Mouse (Mus musculus): ENCODE results near the gene Rassf3. TPM values are rescaled to one million over a fixed set of nuclear protein-coding genes. Genes with fewer than 3 reads are reported as not detected.

Rassf3 gene
- total and polyA plus RNA-seq, 2 experiments from 2014 or later: 3.0 to 5.8 TPM

DNA sequence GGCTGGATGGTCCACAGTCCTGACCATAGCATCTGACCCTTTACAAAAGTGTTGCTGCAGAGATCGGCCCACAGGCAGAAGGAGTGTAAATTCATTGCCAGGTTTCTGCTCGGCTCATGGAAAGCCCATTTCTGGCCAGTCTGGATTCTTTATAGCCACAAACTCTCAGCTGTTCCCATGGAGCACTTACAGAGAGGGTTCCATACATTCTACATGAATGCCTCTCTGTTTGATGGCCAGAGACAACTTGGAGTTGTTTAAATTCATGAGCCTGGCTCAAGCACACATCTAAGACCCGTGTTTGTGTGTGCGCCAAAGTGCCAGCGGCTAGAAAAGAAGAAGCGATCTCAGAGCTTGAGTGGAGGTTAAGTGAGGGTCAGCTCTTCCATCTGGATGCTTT is 81.9 kb downstream of the Rassf3 start:
- H3K4me2 ChIP-seq (ENCODE audit: low read depth, low read length, poor library complexity, severe bottlenecking): no peak overlapping the region
- no peak overlapping the region for H3K27ac ChIP-seq (ENCODE audit: low read depth, low read length)
- no peaks in the 10 kb centered on the region for H3K4me1 ChIP-seq (ENCODE audit: insufficient read depth, low read length)
- no peak for TF ChIP-seq CTCF (IDR thresholded peaks at IDR 0.05)
- 72% methylated on average over 6 of the region's 6 CpGs for WGBS
- peak; percentile 16 for DNase-seq (ENCODE audit: low spot score)
- no peak overlapping the region for H3K4me3 ChIP-seq (ENCODE audit: low read depth, low read length)
- H3K36me3 ChIP-seq (ENCODE audit: insufficient read depth, low read length): peaks cover 64% of the 10 kb centered on the region
- no peak for ATAC-seq (ENCODE audit: low FRiP score)
- no peaks in the 10 kb centered on the region for H3K9me3 ChIP-seq (ENCODE audit: low read length)
- H3K27me3 ChIP-seq (ENCODE audit: insufficient read depth, low read length): no peaks in the 10 kb centered on the region
- H3K9ac ChIP-seq (replicated peaks; ENCODE audit: low read length, poor library complexity, severe bottlenecking): no peak overlapping the region

DNA sequence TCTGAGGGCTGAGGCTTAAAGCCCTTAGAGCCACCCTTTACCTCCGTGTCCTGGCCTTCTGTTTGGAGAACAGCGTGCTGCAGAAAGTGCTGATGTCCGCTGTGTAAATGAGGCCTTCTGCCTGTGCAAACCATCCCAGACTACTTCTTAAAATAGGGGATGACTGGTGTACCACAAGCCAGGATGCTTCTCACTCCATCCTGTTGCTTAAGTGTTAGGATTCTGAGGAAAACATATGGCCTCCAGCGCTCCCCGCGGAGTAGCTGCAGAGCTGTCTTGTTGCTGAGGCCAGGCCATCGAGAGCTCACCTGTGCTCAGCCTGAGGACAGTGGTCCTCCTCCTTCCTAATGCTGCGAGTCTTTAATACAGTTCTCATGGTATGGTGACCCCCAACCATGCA is 84.2 kb downstream of the Rassf3 start:
- over 99% methylated on average over 8 of the region's 8 CpGs for WGBS
- TF ChIP-seq CTCF (IDR thresholded peaks at IDR 0.05): no peak

DNA sequence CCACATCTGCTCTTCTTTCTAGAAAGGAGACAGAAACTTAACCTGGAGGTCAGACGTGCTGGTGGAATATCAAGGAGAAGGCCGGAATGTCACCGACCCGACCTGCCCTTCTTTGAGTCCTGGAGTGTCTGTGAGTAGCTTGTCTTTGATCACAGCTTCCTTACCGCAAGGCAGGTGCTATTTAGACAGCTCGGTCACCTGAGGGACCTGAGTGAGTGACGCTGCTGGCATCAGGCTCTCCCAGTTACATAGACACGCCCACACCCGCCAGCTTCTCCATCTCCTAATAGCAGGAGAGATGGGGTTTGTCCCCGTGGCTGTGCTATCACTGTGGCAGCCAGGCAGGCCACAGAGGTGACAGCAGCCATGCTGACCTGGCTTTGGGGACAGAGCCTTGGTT is 85.5 kb downstream of the Rassf3 start:
- no peak for TF ChIP-seq CTCF (IDR thresholded peaks at IDR 0.05)
- H3K4me3 ChIP-seq (ENCODE audit: low read depth, low read length): no peak overlapping the region
- H3K36me3 ChIP-seq (ENCODE audit: insufficient read depth, low read length): peaks cover 80% of the 10 kb centered on the region

More for the DNA sequence above, 84.2 kb downstream of the Rassf3 start:
- Histone ChIP-seq H3K4me3 (ENCODE audit: low read depth, low read length) (no peak overlapping the region), H3K27me3 (ENCODE audit: insufficient read depth, low read length) (no peaks in the 10 kb centered on the region), H3K36me3 (ENCODE audit: insufficient read depth, low read length) (peaks cover 81% of the 10 kb centered on the region), H3K4me1 (ENCODE audit: insufficient read depth, low read length) (no peaks in the 10 kb centered on the region), H3K4me2 (ENCODE audit: low read depth, low read length, poor library complexity, severe bottlenecking) (no peak overlapping the region), H3K9me3 (ENCODE audit: low read length) (no peaks in the 10 kb centered on the region), H3K9ac (replicated peaks; ENCODE audit: low read length, poor library complexity, severe bottlenecking) (no peak overlapping the region), H3K27ac (ENCODE audit: low read depth, low read length) (no peak overlapping the region)
- DNase-seq (ENCODE audit: low spot score) (no peak), ATAC-seq (ENCODE audit: low FRiP score) (no peak)

DNA sequence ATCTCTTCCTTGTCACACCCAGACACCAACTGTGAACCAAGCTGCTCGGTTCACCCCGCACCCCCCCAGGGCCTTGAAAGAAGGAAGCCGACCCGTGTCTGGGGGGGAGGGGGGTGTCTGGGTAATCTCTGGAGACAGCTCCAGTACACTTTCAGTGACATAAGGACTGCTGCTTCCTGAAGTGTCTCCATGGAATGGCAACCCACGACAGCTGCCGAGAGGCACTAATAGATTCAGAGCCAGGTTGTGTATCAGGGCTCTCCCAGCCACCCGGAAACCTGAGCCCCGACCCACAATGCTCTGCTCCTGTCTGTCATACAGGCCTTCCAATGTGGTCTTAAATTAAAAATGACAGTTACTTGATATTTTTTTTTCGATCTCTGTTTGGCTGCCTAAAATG is 89.8 kb downstream of the Rassf3 start:
- Histone ChIP-seq H3K4me2 (ENCODE audit: low read depth, low read length, poor library complexity, severe bottlenecking) (no peak overlapping the region), H3K36me3 (ENCODE audit: insufficient read depth, low read length) (peaks cover 71% of the 10 kb centered on the region), H3K4me1 (ENCODE audit: insufficient read depth, low read length) (no peaks in the 10 kb centered on the region), H3K9ac (replicated peaks; ENCODE audit: low read length, poor library complexity, severe bottlenecking) (no peak overlapping the region), H3K9me3 (ENCODE audit: low read length) (no peaks in the 10 kb centered on the region), H3K27ac (ENCODE audit: low read depth, low read length) (no peak overlapping the region), H3K4me3 (ENCODE audit: low read depth, low read length) (no peak overlapping the region), H3K27me3 (ENCODE audit: insufficient read depth, low read length) (no peaks in the 10 kb centered on the region)
- no peak for ATAC-seq (ENCODE audit: low FRiP score)
- no peak for TF ChIP-seq CTCF (IDR thresholded peaks at IDR 0.05)
- DNase-seq (ENCODE audit: low spot score): no peak
- 51% methylated on average over 9 of the region's 9 CpGs for WGBS

More for the DNA sequence above, 85.5 kb downstream of the Rassf3 start:
- no peak overlapping the region for H3K4me2 ChIP-seq (ENCODE audit: low read depth, low read length, poor library complexity, severe bottlenecking)
- H3K27me3 ChIP-seq (ENCODE audit: insufficient read depth, low read length): no peaks in the 10 kb centered on the region
- 84% methylated on average over 10 of the region's 10 CpGs for WGBS
- no peaks in the 10 kb centered on the region for H3K4me1 ChIP-seq (ENCODE audit: insufficient read depth, low read length)
- no peak overlapping the region for H3K9ac ChIP-seq (replicated peaks; ENCODE audit: low read length, poor library complexity, severe bottlenecking)
- ATAC-seq (ENCODE audit: low FRiP score) (no peak), DNase-seq (ENCODE audit: low spot score) (no peak)
- no peaks in the 10 kb centered on the region for H3K9me3 ChIP-seq (ENCODE audit: low read length)
- no peak overlapping the region for H3K27ac ChIP-seq (ENCODE audit: low read depth, low read length)

DNA sequence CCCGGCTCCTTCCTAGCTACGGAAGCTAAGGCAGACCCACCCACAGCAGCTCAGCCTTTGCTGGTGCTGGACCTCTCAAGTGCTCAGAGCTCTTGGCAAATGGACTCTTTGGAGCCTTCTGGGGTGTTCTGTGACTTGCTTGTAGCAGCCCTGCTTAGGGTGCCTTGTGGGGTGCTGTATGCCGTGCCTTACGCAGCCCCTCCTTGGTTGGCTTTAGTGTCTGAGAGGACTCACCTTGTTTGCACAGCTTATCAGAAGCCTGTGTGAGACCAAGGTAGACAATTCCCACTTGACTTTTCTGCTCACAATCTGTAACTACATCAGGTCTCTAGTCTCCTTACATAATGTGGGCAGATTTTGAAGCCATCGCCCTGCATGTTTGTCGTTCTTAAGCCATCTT is 90.5 kb downstream of the Rassf3 start:
- no peak for TF ChIP-seq CTCF (IDR thresholded peaks at IDR 0.05)

DNA sequence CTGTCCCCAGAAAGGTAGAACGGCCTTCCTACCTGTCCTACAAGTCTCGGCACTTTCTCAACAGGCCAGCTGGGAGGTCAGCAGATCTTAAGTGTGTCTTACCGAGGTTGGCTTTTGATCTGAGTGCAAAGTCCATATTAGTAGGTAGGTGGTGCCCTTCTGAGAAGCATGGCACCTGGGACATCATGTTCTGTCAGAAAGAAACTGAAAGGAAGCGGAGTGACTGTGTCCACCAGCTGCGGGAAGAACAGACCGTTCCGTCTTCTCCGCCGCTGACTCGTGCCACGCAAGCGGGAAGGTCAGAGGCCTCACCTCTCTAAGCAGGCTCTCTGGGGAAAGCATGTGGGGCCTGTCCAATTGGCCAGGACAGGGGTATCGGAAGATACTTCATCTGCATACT is 91.4 kb downstream of the Rassf3 start:
- Histone ChIP-seq H3K27me3 (ENCODE audit: insufficient read depth, low read length) (no peaks in the 10 kb centered on the region), H3K27ac (ENCODE audit: low read depth, low read length) (no peak overlapping the region), H3K9ac (replicated peaks; ENCODE audit: low read length, poor library complexity, severe bottlenecking) (no peak overlapping the region), H3K4me2 (ENCODE audit: low read depth, low read length, poor library complexity, severe bottlenecking) (no peak overlapping the region), H3K36me3 (ENCODE audit: insufficient read depth, low read length) (peaks cover 69% of the 10 kb centered on the region), H3K4me3 (ENCODE audit: low read depth, low read length) (no peak overlapping the region), H3K4me1 (ENCODE audit: insufficient read depth, low read length) (no peaks in the 10 kb centered on the region), H3K9me3 (ENCODE audit: low read length) (no peaks in the 10 kb centered on the region)
- DNase-seq (ENCODE audit: low spot score) (no peak), ATAC-seq (ENCODE audit: low FRiP score) (no peak)
- WGBS: 94% methylated on average over 13 of the region's 13 CpGs
- no peak for TF ChIP-seq CTCF (IDR thresholded peaks at IDR 0.05)

More for the DNA sequence above, 90.5 kb downstream of the Rassf3 start:
- ATAC-seq (ENCODE audit: low FRiP score) (no peak), DNase-seq (ENCODE audit: low spot score) (no peak)
- H3K36me3 ChIP-seq (ENCODE audit: insufficient read depth, low read length): peaks cover 71% of the 10 kb centered on the region
- H3K4me2 ChIP-seq (ENCODE audit: low read depth, low read length, poor library complexity, severe bottlenecking): no peak overlapping the region
- no peak overlapping the region for H3K4me3 ChIP-seq (ENCODE audit: low read depth, low read length)
- H3K9ac ChIP-seq (replicated peaks; ENCODE audit: low read length, poor library complexity, severe bottlenecking): no peak overlapping the region
- H3K27ac ChIP-seq (ENCODE audit: low read depth, low read length): no peak overlapping the region
- no peaks in the 10 kb centered on the region for H3K4me1 ChIP-seq (ENCODE audit: insufficient read depth, low read length)
- WGBS: 96% methylated on average over 6 of the region's 6 CpGs
- H3K9me3 ChIP-seq (ENCODE audit: low read length): no peaks in the 10 kb centered on the region
- no peaks in the 10 kb centered on the region for H3K27me3 ChIP-seq (ENCODE audit: insufficient read depth, low read length)

Measured in midbrain, postnatal 0 days (tissue).